33 mouse cellular contexts compared by ENCODE assay signal in genomic region chr1:172670716-172671115, GRCm38 (mm10). TPM values are rescaled to one million over a fixed set of nuclear protein-coding genes. Genes with fewer than 3 reads are reported as not detected.
A peak's percentile ranks its signal among the peaks of the same experiment; 100 is the strongest.
DNase-seq lines count a peak whose midpoint lies in the region; ATAC-seq and TF ChIP-seq lines count a peak whose summit lies in the region.
"Had no signal": no experiment of that assay in that cellular context is flagged by ENCODE, and none has a peak within 500 bp of the region (broad histone marks: within the 10 kb centered on the region; RNA-seq: fewer than 3 reads in every experiment).

No protein-coding gene starts in this region.

- no peaks in the 10 kb centered on the region for H3K9me3 ChIP-seq in lung, postnatal 0 days (ENCODE audit: low read length)
- H3K9me3 ChIP-seq: embryonic facial prominence, embryonic 12.5 days; embryonic facial prominence, embryonic 15.5 days; hindbrain, embryonic 10.5 days; hindbrain, embryonic 13.5 days; intestine, embryonic 15.5 days had no signal

- no peak for TF ChIP-seq EP300 in lung, postnatal 0 days (IDR thresholded peaks at IDR 0.05)

- no peak overlapping the region for H3K4me2 ChIP-seq in lung, postnatal 0 days (replicated peaks; ENCODE audit: low read depth, low read length)
- H3K4me2 ChIP-seq: embryonic facial prominence, embryonic 12.5 days; embryonic facial prominence, embryonic 15.5 days; heart, embryonic 11.5 days; hindbrain, embryonic 13.5 days; intestine, embryonic 15.5 days had no signal

- TF ChIP-seq POLR2A in bone marrow macrophage, adult 2 months (IDR thresholded peaks at IDR 0.05; ENCODE audit: borderline replicate concordance, low read depth, low read length), result no peak

- TF ChIP-seq CTCF in lung, postnatal 0 days (IDR thresholded peaks at IDR 0.05), result no peak
- no peak for TF ChIP-seq CTCF in bone marrow macrophage, adult 2 months (IDR thresholded peaks at IDR 0.05; ENCODE audit: low read depth, low read length)

- H3K9ac ChIP-seq in lung, postnatal 0 days (replicated peaks; ENCODE audit: low read depth), result no peak overlapping the region
- H3K9ac ChIP-seq: embryonic facial prominence, embryonic 12.5 days; embryonic facial prominence, embryonic 15.5 days; forebrain, postnatal 0 days; hindbrain, embryonic 13.5 days; intestine, embryonic 15.5 days had no signal

- ATAC-seq in lung, postnatal 0 days, result no peak
- peak; percentile 44 for ATAC-seq in granulocyte monocyte progenitor cell, adult 5-6 weeks (replicated peaks; ENCODE audit: poor library complexity, severe bottlenecking)
- ATAC-seq: activated CD4-positive, CD25-positive, alpha-beta regulatory T cell, adult 4 months; CD4-positive, CD25-positive, alpha-beta regulatory T cell, adult 4 months; forebrain, embryonic 14.5 days; forebrain, postnatal 0 days; hindbrain, embryonic 16.5 days; intestine, embryonic 15.5 days had no signal

- WGBS in lung, postnatal 0 days, result 88% methylated on average over 1 of the region's 1 CpGs

- H3K27ac ChIP-seq in lung, postnatal 0 days (ENCODE audit: low read length), result no peak overlapping the region
- peak overlapping the region; percentile 23; the same call in 1 of the 2 replicates for H3K27ac ChIP-seq in bone marrow macrophage, adult 2 months (ENCODE audit: insufficient read depth, low read depth, low read length)
- H3K27ac ChIP-seq: embryonic facial prominence, embryonic 12.5 days; embryonic facial prominence, embryonic 15.5 days; gastrocnemius, adult 2 months; heart, adult 2 months; hindbrain, embryonic 10.5 days; hindbrain, embryonic 13.5 days; intestine, embryonic 15.5 days had no signal

- no peak overlapping the region for H3K4me3 ChIP-seq in lung, postnatal 0 days (ENCODE audit: low read depth, low read length)
- H3K4me3 ChIP-seq in bone marrow macrophage, adult 2 months (ENCODE audit: insufficient read depth, low read length), result no peak overlapping the region
- H3K4me3 ChIP-seq: embryonic facial prominence, embryonic 12.5 days; embryonic facial prominence, embryonic 15.5 days; gastrocnemius, adult 2 months; heart, adult 2 months; hindbrain, embryonic 10.5 days; hindbrain, embryonic 13.5 days; intestine, embryonic 15.5 days had no signal

- H3K36me3 ChIP-seq in lung, postnatal 0 days (ENCODE audit: insufficient read depth, low read length), result no peaks in the 10 kb centered on the region
- H3K36me3 ChIP-seq: embryonic facial prominence, embryonic 12.5 days; embryonic facial prominence, embryonic 15.5 days; hindbrain, embryonic 10.5 days; hindbrain, embryonic 13.5 days; intestine, embryonic 15.5 days had no signal

- no peaks in the 10 kb centered on the region for H3K27me3 ChIP-seq in lung, postnatal 0 days (replicated peaks; ENCODE audit: insufficient read depth, low read length)
- H3K27me3 ChIP-seq: embryonic facial prominence, embryonic 12.5 days; embryonic facial prominence, embryonic 15.5 days; hindbrain, embryonic 13.5 days; intestine, embryonic 15.5 days had no signal

- no peaks in the 10 kb centered on the region for H3K4me1 ChIP-seq in lung, postnatal 0 days (ENCODE audit: insufficient read depth, low read depth, low read length)
- peaks cover 2% of the 10 kb centered on the region; the same call in 1 of the 2 replicates for H3K4me1 ChIP-seq in bone marrow macrophage, adult 2 months (ENCODE audit: control insufficient read depth, insufficient read depth, low read length)
- H3K4me1 ChIP-seq: embryonic facial prominence, embryonic 12.5 days; embryonic facial prominence, embryonic 15.5 days; hindbrain, embryonic 10.5 days; intestine, embryonic 15.5 days had no signal

- peak; percentile 11 for DNase-seq in lung, postnatal 0 days (ENCODE audit: low spot score)
- DNase-seq in lung, postnatal 14 days, result no peak
- no peak for DNase-seq in kidney, postnatal 10 days
- no peak for DNase-seq in cerebellum, adult 11 months
- DNase-seq: adrenal gland, postnatal 10 days; adrenal gland, postnatal 36 days; cerebellum, adult 11-12 months; cerebellum, adult 8-10 months; cerebellum, postnatal 10 days; cerebellum, postnatal 36 days; forebrain, postnatal 0 days; gastrocnemius, adult 2 months; gastrocnemius, postnatal 25 days; heart, adult 2 months had no signal

RNA-seq across cellular contexts. Expression of gene Crp, which starts 27.1 kb away (rescaled TPM):
- 0.07 TPM in 1 of 2 replicates, not detected in the other for polyA plus RNA-seq in lung, postnatal 0 days (2015; fragmentation: Nextera tagmentation; extraction: Ambion mirVana)
- not detected in 2 replicates for polyA plus RNA-seq in bone marrow macrophage, adult 2 months (2012; ENCODE audit: insufficient read depth, insufficient read length, missing spikeins)
- not detected in 2 replicates for total RNA-seq in granulocyte monocyte progenitor cell, adult 5-6 weeks (2014; fragmentation: Nextera tagmentation)
- total RNA-seq in granulocyte monocyte progenitor cell, adult 5-6 weeks (2017), result not detected in 2 replicates
- total RNA-seq: ES-E14; gastrocnemius, postnatal 25 days; heart, adult 2 months; heart, postnatal 25 days had no signal
- polyA plus RNA-seq: activated CD4-positive, CD25-positive, alpha-beta regulatory T cell, adult 4 months; C2C12; CD4-positive, CD25-positive, alpha-beta regulatory T cell, adult 4 months; embryonic facial prominence, embryonic 12.5 days; embryonic facial prominence, embryonic 15.5 days; forebrain, embryonic 11.5 days; forebrain, postnatal 0 days; frontal cortex, adult 2 months; heart, adult 2 months; heart, embryonic 14.5 days; heart, postnatal 0 days; hindbrain, embryonic 16.5 days had no signal

RNA-seq across cellular contexts. Expression of gene Dusp23, which starts 38.0 kb away (rescaled TPM):
- 18.6 and 21.8 TPM in 2 replicates for polyA plus RNA-seq in lung, postnatal 0 days (2015; fragmentation: Nextera tagmentation; extraction: Ambion mirVana)
- 9.4 and 11.2 TPM in 2 replicates for polyA plus RNA-seq in bone marrow macrophage, adult 2 months (2012; ENCODE audit: insufficient read depth, insufficient read length, missing spikeins)
- 18.2 and 22.6 TPM in 2 replicates for total RNA-seq in granulocyte monocyte progenitor cell, adult 5-6 weeks (2014; fragmentation: Nextera tagmentation)
- 2.6 and 2.9 TPM in 2 replicates for total RNA-seq in granulocyte monocyte progenitor cell, adult 5-6 weeks (2017)
